Mouse (Mus musculus) spleen, adult 2 months (tissue): Measurements from ENCODE around the gene Nit1.

ENCODE experiments used
- CTCF ChIP-seq: fragments of 200-500 bp; IDR thresholded peaks from 2 replicates; pipeline ENCODE4 v1.5.1; 2011; ENCODE audit warnings: mild to moderate bottlenecking, inconsistent platforms; ENCODE audit not compliant: insufficient read depth, insufficient read length, insufficient replicate concordance; ENCODE audit errors: extremely low read depth
- POLR2A ChIP-seq: fragments of 200-500 bp; IDR thresholded peaks from 2 replicates; pipeline ENCODE4 v1.6.1; 2011; ENCODE audit warnings: low read depth, low read length, inconsistent platforms

DNA sequence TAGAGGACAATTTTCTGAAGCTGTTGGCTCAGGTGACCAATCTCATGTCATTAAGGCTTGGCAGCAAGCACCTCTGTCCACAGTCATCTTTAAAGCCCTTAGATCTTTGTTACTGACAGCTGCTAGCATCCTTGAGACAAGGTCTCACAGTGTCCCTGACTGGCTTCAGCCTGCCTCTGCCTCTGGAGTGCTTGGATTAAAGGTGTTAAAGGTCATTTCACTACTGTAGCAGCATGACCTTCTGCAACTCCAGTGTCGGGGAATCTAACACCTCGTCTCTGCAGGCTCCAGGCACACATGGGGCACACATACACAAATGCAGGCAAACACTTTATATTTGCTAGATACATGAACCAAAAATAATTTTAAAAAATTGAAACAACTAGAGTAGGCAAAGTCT is 19.9 kb downstream of the Nit1 start:
- no peak for TF ChIP-seq POLR2A
- TF ChIP-seq CTCF: no peak
